Mouse (Mus musculus) thymus, adult 18-20 months (tissue): ENCODE measurements around the gene Tma7.
A peak's percentile ranks its signal among the peaks of the same experiment; 100 is the strongest.

Experiments used
- DNase-seq, 2 experiments: peaks; one replicate each; pipeline ENCODE4 v3.0.0; 2022; ENCODE audit warnings: mixed read lengths in 2 of 2

The Tma7 gene

GRCm38 (mm10) chr9:109060184-109060897 is 22.0 kb downstream of the Tma7 start:
- DNase-seq, result no peak

GRCm38 (mm10) chr9:109059136-109059903 is 23.1 kb downstream of the Tma7 start, which contains the start of gene Trex1:
Gene Trex1, minus strand, starts transcription at chr9:109059734.
- DNase-seq, result peak; percentile 74 to 77

- no peak for DNase-seq
Measured at GRCm38 (mm10) chr9:109058006-109058765, 24.2 kb downstream of the Tma7 start.

GRCm38 (mm10) chr9:109057543-109057942 is 24.8 kb downstream of the Tma7 start:
- DNase-seq, result no peak

GRCm38 (mm10) chr9:109056916-109057315 is 25.5 kb downstream of the Tma7 start:
- no peak for DNase-seq

GRCm38 (mm10) chr9:109056081-109056690 is 26.2 kb downstream of the Tma7 start:
- DNase-seq, result no peak

GRCm38 (mm10) chr9:109055271-109056030 is 26.9 kb downstream of the Tma7 start:
- no peak for DNase-seq

- DNase-seq, result peak; percentile 46 to 69
Measured at GRCm38 (mm10) chr9:109054712-109055111, 27.7 kb downstream of the Tma7 start.

- no peak for DNase-seq
Measured at GRCm38 (mm10) chr9:109053851-109054250, 28.5 kb downstream of the Tma7 start.

- no peak for DNase-seq
Measured at GRCm38 (mm10) chr9:109053366-109053765, 29.0 kb downstream of the Tma7 start.

- peak in 1 of 2 experiments; percentile 50 for DNase-seq
Measured at GRCm38 (mm10) chr9:109052490-109053260, 29.7 kb downstream of the Tma7 start.

- peak in 1 of 2 experiments; percentile 30 for DNase-seq
Measured at GRCm38 (mm10) chr9:109051651-109052489, 30.5 kb downstream of the Tma7 start.

- DNase-seq, result peak in 1 of 2 experiments; percentile 44
Measured at GRCm38 (mm10) chr9:109051011-109051501, 31.3 kb downstream of the Tma7 start.

GRCm38 (mm10) chr9:109050674-109050997 is 31.8 kb downstream of the Tma7 start:
- no peak for DNase-seq

GRCm38 (mm10) chr9:109049996-109050673 is 32.3 kb downstream of the Tma7 start:
- no peak for DNase-seq

GRCm38 (mm10) chr9:109049316-109049715 is 33.1 kb downstream of the Tma7 start:
- no peak for DNase-seq

- DNase-seq, result peak; percentile 62 to 70
Measured at GRCm38 (mm10) chr9:109046306-109046705, 36.1 kb downstream of the Tma7 start.

GRCm38 (mm10) chr9:109041351-109041750 is 41.0 kb downstream of the Tma7 start:
- DNase-seq, result no peak

GRCm38 (mm10) chr9:109040906-109041305 is 41.5 kb downstream of the Tma7 start:
- DNase-seq, result no peak

GRCm38 (mm10) chr9:109040216-109040615 is 42.2 kb downstream of the Tma7 start:
- DNase-seq, result no peak
